Comparison of ENCODE assay signal across 17 mouse cellular contexts in the genomic region with DNA sequence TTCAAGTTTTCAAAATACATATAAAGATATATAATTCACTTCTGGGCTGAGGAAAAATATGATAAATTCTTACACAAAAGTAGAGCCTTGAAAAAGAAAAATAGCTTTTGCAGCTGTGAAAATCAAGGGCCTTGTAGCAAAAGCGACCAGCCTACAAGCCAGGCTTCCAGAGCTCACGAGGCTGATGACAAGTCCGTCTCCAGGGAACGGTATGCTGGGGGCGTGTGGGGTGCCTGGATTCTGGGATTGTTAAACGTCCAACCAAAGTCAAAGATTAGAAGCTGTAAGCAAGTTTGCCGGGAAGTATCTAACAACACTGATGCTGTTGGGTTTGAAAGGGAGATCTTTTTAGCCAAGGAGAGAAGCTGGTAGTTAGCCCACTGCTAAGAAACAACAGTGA. TPM values are rescaled to one million over a fixed set of nuclear protein-coding genes. Genes with fewer than 3 reads are reported as not detected.
"Had no signal": no experiment of that assay in that cellular context is flagged by ENCODE, and none has a peak within 500 bp of the region (broad histone marks: within the 10 kb centered on the region; RNA-seq: fewer than 3 reads in every experiment).

No protein-coding gene starts in this region.

- H3K9me3 ChIP-seq: liver, embryonic 13.5 days; lung, embryonic 15.5 days; midbrain, embryonic 12.5 days; neural tube, embryonic 13.5 days had no signal

- ATAC-seq: liver, postnatal 0 days; midbrain, embryonic 16.5 days had no signal

- DNase-seq: kidney, postnatal 10 days; kidney, postnatal 4 days; liver; liver, embryonic 13.5 days; liver, postnatal 0 days; lung, postnatal 14 days; retina, postnatal 1 day; thymus, postnatal 36 days had no signal

- H3K4me2 ChIP-seq: limb, embryonic 12.5 days; liver, embryonic 13.5 days; lung, embryonic 15.5 days; midbrain, embryonic 12.5 days; neural tube, embryonic 13.5 days had no signal

- H3K4me3 ChIP-seq: limb, embryonic 12.5 days; liver, embryonic 13.5 days; lung, embryonic 15.5 days; midbrain, embryonic 12.5 days; neural tube, embryonic 13.5 days had no signal

- H3K36me3 ChIP-seq: limb, embryonic 12.5 days; liver, embryonic 13.5 days; lung, embryonic 15.5 days; midbrain, embryonic 12.5 days; neural tube, embryonic 13.5 days had no signal

- H3K27me3 ChIP-seq: limb, embryonic 12.5 days; liver, embryonic 13.5 days; lung, embryonic 15.5 days; midbrain, embryonic 12.5 days; neural tube, embryonic 13.5 days had no signal

- H3K9ac ChIP-seq: limb, embryonic 12.5 days; liver, embryonic 13.5 days; liver, postnatal 0 days; lung, embryonic 15.5 days; midbrain, embryonic 12.5 days; neural tube, embryonic 13.5 days had no signal

- H3K4me1 ChIP-seq: liver, embryonic 13.5 days; lung, embryonic 15.5 days; midbrain, embryonic 12.5 days had no signal

- H3K27ac ChIP-seq: limb, embryonic 12.5 days; liver, embryonic 13.5 days; lung, embryonic 15.5 days; macrophage; midbrain, embryonic 12.5 days; neural tube, embryonic 13.5 days had no signal

RNA-seq across cellular contexts. Expression of gene Ldhal6b, which starts 47.0 kb away (rescaled TPM):
- polyA plus RNA-seq: kidney, embryonic 14.5 days; limb, embryonic 12.5 days; liver, embryonic 13.5 days; liver, postnatal 0 days; lung, embryonic 15.5 days; stomach, embryonic 16.5 days; thymus, postnatal 0 days had no signal
